13 mouse cellular contexts compared by ENCODE assay signal in genomic region chr12:7636417-7637175, GRCm38 (mm10).
DNase-seq lines count a peak whose midpoint lies in the region; ATAC-seq and TF ChIP-seq lines count a peak whose summit lies in the region.
"Had no signal": no experiment of that assay in that cellular context is flagged by ENCODE, and none has a peak within 500 bp of the region (broad histone marks: within the 10 kb centered on the region; RNA-seq: fewer than 3 reads in every experiment).

No protein-coding gene starts in this region.

- no peak for TF ChIP-seq CTCF in brain, embryonic 14.5 days (IDR thresholded peaks at IDR 0.05; ENCODE audit: borderline replicate concordance, extremely low read depth, insufficient read depth, insufficient read length)

- H3K9me3 ChIP-seq in heart, embryonic 10.5 days: no peaks in the 10 kb centered on the region
- H3K9me3 ChIP-seq in kidney, embryonic 15.5 days (replicated peaks): no peaks in the 10 kb centered on the region

- no peak overlapping the region for H3K4me3 ChIP-seq in heart, embryonic 10.5 days
- no peak overlapping the region for H3K4me3 ChIP-seq in kidney, embryonic 15.5 days (replicated peaks)
- H3K4me3 ChIP-seq: heart, adult 2 months had no signal

- WGBS in heart, embryonic 10.5 days: 69% methylated on average over 4 of the region's 4 CpGs
- 45% methylated on average over 4 of the region's 4 CpGs for WGBS in kidney, embryonic 15.5 days

- no peak for TF ChIP-seq POLR2A in brain, embryonic 14.5 days (IDR thresholded peaks at IDR 0.05; ENCODE audit: borderline replicate concordance, extremely low read depth, insufficient read depth, insufficient read length, poor library complexity, severe bottlenecking)

- H3K27me3 ChIP-seq in heart, embryonic 10.5 days (ENCODE audit: insufficient read depth, poor library complexity, severe bottlenecking): no peaks in the 10 kb centered on the region
- H3K27me3 ChIP-seq in kidney, embryonic 15.5 days: no peaks in the 10 kb centered on the region

- H3K9ac ChIP-seq in kidney, embryonic 15.5 days: no peak overlapping the region

- H3K4me1 ChIP-seq in heart, embryonic 10.5 days: no peaks in the 10 kb centered on the region
- H3K4me1 ChIP-seq in kidney, embryonic 15.5 days: peaks cover 5% of the 10 kb centered on the region; the same call in 1 of the 2 replicates

- H3K4me2 ChIP-seq in kidney, embryonic 15.5 days: no peak overlapping the region
- H3K4me2 ChIP-seq: liver, embryonic 11.5 days had no signal

- peak; percentile 30 to 48 for DNase-seq in heart, adult 18-20 months
- no peak for DNase-seq in heart, embryonic 10.5 days (ENCODE audit: low spot score)
- peak; percentile 5 for DNase-seq in brain, embryonic 14.5 days (ENCODE audit: low read depth)
- peak; percentile 10 to 27 for DNase-seq in lung, postnatal 4 days
- DNase-seq in neural tube, embryonic 10.5 days (ENCODE audit: extremely low spot score, low spot score): no peak
- no peak for DNase-seq in thymus, adult 18-20 months
- DNase-seq in layer of hippocampus, adult 11-12 months (ENCODE audit: low spot score): no peak
- DNase-seq: cerebellum, adult 9-10 months; midbrain, embryonic 14.5 days had no signal

- H3K36me3 ChIP-seq in heart, embryonic 10.5 days: no peaks in the 10 kb centered on the region
- no peaks in the 10 kb centered on the region for H3K36me3 ChIP-seq in kidney, embryonic 15.5 days

- no peak overlapping the region for H3K27ac ChIP-seq in heart, embryonic 10.5 days
- no peak overlapping the region for H3K27ac ChIP-seq in kidney, embryonic 15.5 days
- H3K27ac ChIP-seq: heart, adult 2 months had no signal

- peak; percentile 80 for ATAC-seq in kidney, embryonic 15.5 days (replicated peaks; ENCODE audit: low FRiP score)
- ATAC-seq: inflammation-experienced regulatory T-cells, adult 6 months had no signal

Comparison
In these comparisons a context has a peak if more than half of its experiments do, and no peak if none do; other contexts are left out.
1. DNase-seq: peak in heart, adult 18-20 months (2 of 2), brain, embryonic 14.5 days (single experiment) and lung, postnatal 4 days (2 of 2); none in heart, embryonic 10.5 days (single experiment), neural tube, embryonic 10.5 days (single experiment), thymus, adult 18-20 months (0 of 2) and layer of hippocampus, adult 11-12 months (single experiment).